Mouse (Mus musculus) spleen, postnatal 4 days (tissue): ENCODE data around the gene Map2.

Experiments
- DNase-seq, 2 experiments: peaks; one replicate each; pipeline ENCODE4 v3.0.0; 2022; ENCODE audit warnings: low spot score in 2 of 2

Map2 gene

GRCm38 (mm10) chr1:66175041-66175665, at the start of gene Map2:
Gene Map2, plus strand, starts transcription at chr1:66175273.
- peak; percentile 31 to 64 for DNase-seq

DNA sequence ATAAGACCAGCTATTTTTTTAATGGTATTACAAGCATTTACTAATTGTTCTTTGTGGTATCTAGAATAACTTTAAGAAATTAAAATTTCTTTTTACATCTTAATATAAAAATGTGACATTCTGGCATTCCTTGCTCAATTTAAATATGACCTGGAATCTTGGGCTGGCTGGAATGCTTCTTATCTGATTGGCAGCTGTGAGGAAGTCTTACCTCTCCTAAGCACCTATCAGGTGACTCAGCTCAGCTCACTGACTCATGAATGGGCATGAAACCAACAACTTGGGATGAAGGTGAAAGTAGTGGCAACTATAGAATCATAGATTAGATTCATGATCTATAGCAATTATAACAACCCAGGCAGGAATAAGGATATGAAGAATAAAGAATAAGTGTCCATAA, 42.1 kb upstream of the Map2 start:
- DNase-seq = no peak

- DNase-seq = no peak
Observed at GRCm38 (mm10) chr1:66135324-66135723, 39.7 kb upstream of the Map2 start.

DNA sequence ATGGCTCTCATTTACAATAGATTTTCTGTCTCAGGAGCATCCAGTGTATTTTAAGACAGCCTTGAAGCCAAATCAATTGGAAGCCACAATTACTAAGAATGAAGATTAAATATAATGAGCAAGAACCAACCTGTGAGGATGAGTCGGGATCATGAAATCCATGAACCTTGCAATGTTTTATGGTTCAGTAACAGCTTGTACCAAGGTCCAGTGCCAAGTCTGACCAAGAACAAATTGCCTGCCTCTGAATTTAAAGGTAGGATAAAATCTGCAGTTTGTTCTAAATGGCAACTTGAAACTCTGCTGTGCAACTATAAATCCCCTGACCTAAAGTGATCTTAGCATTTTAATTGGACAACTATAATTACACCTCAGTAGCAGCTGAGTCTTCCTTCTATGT, 34.4 kb upstream of the Map2 start:
- no peak for DNase-seq

DNA sequence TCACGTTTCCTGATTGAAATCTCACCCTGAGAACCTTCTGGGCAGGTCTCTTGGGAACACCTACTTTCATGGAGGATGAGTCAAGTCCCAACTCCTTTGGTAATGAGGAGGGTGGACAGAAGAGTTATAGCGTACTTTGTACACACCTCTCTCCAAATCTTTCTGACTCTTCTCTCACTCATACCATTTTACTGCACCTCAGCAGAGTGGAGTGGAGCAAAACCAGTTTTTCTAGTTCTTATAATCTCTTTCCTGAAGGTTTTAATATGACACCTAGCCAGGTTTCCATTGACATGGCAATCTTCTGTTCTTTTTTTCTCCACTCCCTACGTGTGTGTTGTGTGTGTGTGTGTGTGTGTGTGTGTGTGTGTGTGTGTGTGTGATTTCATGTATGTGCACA, 29.9 kb upstream of the Map2 start:
- DNase-seq = no peak

DNA sequence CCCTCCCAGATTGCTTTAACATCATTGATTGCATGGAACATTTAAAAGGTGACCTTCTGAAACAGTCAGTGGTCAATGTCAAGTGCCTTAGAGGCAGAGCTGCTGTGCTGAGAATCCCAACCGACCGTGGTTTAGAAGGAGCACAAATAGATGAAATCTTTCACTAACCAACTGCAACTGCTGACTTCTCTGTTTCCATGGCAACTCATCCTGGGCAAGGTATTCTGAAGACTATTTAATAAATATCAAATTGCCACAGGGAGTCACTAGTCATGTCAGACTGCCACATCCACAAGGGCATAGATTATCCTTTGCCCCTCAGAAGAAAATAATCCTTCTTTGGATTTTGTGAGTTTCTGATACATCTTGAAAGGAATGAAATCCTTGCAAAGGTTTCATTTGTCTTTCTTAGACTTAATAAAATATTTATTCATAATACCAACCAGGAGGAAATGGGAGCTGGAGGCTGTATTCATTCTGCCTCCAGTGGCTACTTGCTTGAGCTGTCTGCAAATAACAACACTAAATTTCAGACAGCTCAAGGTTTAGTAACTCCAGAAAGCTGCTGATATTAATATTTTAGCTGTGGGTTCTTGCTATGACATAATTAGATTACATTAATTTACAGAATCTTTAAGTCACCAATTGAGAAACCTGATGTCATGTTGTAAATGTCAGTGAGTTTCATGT, 26.1 kb upstream of the Map2 start:
- DNase-seq = no peak

- no peak for DNase-seq
Observed at GRCm38 (mm10) chr1:66150806-66151205, 24.3 kb upstream of the Map2 start.

GRCm38 (mm10) chr1:66157135-66157534, 17.9 kb upstream of the Map2 start:
- no peak for DNase-seq

GRCm38 (mm10) chr1:66157589-66157988, 17.5 kb upstream of the Map2 start:
- DNase-seq = no peak

DNA sequence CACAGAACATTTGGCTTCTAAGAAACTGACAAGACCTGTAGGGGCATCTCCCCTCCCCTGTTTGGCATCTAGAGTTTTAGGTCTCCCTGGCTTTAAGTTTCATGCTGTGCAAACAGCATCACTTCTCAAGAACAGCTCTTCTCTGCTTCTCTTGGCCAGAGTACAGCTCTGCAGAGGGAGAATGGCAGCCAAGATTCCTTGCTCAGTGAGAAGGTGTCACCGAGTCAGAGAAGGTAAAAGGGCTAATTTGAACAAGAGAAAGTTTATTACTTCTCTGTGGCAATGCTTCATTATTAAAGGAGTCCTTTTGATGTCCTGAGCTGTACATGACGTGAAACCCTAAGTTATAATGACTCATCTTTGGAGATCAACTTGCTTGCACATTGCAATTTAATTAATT, 10.4 kb upstream of the Map2 start:
- DNase-seq = no peak

GRCm38 (mm10) chr1:66168722-66169121, 6.4 kb upstream of the Map2 start:
- DNase-seq = no peak

GRCm38 (mm10) chr1:66172127-66172526, 2.9 kb upstream of the Map2 start:
- DNase-seq = no peak

DNA sequence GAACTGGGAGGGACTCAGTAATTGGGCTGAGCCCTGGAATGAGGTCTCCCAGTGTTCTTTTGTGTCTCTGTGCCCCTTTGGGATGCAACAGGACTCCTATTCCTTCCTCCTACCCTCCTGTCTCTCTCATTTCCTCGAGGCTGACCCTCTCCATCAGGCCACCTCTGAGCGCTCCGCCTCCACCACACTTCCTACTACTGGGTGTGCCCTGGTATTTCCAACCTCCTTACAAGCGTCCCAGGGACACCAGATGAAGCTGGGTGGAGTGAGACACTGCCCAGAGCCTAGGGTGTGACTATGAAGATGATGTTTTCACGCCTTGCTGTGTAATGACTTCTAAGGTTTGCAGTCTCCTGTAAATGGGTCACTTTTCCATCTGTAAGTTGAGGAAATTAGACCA, 1.4 kb upstream of the Map2 start:
- no peak for DNase-seq

DNA sequence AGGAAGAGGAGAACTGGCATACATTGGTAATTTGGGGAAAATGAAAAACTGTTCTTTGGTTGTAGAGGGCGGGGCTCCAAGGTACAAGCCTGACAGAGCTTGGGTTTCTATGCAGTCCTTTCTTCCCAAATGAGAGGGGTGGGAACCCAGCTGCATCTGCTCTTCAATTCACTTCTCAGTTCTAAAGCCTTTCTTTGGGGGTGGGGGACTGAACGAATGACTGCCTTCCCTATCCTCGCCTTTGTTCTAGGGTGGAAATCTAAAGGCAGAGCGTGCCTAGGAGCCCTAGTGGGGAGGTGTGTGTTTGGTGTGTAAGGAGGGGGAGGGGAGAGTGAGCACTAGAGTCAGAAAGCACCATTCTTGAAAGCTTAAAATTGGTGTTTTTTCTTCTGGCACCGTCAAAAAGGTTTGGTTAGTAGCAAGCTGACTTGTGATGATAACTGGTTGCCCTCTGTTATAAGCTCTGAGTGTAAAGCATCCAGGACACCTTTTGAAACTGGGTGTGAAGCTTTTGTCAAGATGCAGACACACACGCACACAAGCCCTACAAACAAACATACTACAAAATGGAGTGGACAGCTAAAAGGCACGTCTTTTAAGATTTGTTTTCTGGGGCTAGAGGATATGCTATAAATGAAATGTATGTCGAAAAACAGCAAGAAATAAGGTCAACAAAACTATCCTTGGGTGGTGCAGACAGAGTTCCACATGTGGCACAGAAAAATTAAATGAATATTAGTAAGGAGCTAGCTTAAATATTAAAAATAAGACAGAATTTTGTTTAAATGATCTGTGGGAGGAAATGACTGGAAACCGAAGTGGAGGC, 1.2 kb downstream of the Map2 start:
- DNase-seq = no peak

DNA sequence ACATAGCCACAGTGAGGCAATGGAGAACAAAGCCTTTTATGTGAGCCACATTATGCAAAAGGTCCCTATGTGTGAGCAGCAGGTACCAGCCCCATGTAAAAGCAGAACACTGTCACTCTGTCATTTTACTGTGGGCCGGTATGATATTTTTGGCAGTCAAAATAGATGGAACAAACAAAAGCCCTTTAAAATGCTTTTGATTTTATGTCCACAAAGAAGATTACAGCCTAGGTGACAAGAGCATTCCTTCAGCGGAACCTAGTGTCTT, 1.7 kb downstream of the Map2 start:
- DNase-seq = no peak

DNA sequence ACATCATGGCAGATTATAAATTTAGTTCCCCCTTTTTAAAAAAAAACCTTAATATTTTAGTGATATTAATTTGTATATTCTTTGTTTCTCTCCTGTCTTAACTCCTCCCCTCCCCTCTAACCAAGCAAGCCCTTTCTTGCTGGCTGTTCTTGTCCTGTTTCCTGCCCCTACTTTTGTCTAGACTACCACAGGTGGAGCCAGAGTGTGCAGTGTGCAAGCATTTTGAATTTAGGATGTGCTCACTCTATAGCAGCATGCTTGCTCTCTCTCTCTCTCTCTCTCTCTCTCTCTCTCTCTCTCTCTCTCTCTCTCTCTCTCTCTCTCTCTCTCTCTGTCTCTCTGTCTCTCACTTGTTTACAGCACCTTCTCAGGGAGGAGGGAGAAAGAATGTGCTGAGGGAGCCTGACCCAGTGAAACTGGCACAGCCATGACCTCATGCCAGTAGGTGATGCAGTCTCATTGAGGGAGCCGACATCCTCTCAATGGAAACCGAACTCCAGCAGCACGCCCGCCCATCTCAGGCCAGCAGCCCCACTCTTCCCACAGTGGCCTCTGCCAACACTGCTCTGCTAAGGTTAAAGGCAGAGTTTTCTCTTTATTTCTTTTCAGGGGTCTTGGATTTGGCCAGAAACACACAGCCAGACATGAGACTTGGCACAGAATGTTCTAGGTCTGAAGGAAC, 2.6 kb downstream of the Map2 start:
- no peak for DNase-seq

DNA sequence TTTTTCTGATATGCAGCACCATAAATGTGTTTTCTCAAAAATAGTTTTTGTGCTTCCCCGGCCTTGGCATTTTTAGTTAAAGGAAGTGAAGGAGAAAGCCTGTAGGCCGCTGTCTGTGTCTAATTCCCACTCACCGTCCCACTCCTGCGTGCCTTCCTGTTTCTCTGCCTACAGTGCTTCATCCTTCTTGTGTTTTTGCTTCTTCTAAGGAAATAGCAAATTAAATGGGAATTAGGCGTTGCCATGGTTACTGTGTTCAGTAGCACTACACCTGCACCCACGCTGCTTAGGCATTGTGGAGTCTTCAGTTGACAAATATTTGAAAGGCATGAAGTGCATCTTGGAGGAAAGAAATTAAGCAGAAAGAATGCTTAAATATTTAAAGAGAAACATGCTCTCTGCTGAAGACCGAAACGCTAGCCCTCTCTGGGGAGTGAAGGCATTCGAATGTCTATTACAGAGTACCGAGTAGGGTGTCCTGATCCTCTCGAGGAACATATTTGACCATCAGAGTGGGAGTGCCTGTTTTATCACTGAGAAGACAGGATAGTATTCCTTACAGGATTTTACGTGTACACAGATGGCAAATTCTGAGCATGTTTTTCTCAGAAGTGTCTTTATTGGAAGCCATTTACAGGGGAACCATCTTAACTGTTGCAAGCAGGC, 12.1 kb downstream of the Map2 start:
- DNase-seq = no peak

DNA sequence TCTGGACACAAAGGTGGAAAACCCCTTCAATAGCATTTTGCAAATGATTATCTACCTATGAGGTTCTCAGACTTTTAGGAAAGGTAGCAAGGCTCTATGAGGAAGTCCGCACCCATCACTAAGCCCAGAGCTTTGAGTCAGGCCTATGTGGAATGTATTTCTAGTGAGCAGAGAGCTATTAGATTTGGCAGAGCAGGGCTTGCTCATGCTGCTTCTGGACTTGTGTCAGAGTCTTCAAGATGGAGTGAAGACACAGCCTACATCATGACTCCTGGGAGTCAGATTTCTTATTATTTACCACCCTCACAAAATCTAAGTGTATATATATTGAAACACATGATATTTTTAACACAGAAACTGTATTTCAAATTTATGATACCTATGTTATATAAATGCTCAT, 17.3 kb downstream of the Map2 start:
- DNase-seq = no peak

DNA sequence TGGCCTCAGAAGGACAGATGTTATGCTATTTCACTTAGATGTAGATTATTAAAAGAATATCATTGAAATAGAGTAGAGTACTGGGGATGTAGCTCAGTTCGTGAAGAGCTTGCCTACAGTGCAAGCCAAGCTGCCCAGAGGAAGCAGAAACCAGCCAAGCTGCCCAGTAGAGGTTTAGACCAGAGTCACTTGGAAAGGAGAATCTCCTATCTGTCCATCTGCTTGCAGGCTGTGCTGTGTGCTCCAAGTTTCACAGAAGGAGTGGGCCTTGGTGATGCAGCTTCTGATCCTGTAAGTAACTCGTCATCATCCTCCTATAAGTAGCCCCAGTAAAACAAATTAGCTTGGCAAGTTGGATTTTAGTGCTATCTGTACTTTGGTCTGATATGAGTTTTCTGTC, 17.8 kb downstream of the Map2 start:
- DNase-seq = no peak

DNA sequence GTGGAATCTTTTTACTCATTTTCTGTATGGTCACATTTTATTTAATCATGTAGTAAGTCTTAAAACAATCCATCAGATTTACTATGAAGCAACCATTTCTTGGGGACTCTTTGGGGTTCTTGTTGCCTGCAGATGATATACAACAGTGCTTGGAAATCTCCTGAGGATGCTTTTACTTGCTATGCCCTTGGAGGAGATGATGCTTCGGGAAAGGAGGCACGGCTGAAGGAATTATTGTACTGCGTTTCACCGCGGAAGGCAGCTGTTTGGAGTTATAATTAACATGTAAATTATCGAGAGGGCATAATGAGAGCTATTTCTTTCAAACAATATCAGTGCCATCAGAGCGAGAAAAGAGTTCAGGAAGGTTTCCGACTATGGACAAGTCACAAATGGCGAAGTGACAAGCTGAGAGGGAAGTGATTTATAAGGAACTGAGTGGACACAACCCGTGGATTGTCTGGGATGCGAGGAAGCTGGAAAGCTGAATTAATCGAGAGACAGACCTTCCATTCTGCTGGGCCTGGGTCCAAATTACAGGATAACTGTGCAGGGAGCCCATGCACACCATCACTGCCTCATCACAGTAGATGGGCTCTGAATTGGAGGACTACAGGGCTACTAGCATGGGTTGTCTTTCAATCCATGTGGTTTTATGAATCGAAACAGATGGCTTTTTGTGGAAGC, 20.1 kb downstream of the Map2 start:
- DNase-seq = no peak

- no peak for DNase-seq
Observed at GRCm38 (mm10) chr1:66196240-66196639, 21.2 kb downstream of the Map2 start.

- no peak for DNase-seq
Observed at GRCm38 (mm10) chr1:66196716-66197115, 21.6 kb downstream of the Map2 start.
